Mouse (Mus musculus) ES-Bruce4 (cell line): ENCODE measurements around the gene Dst. TPM values are rescaled to one million over a fixed set of nuclear protein-coding genes. Genes with fewer than 3 reads are reported as not detected.
"Not testable (repeated sequence)": the region's sequence is repeated elsewhere in the genome, so short reads cannot be mapped to it uniquely, and the experiment has no call there.

ENCODE experiments used
- H3K27ac ChIP-seq: 2 replicates; pipeline ENCODE4 v1.5.1; 2012; ENCODE audit warnings: low read length, inconsistent platforms; ENCODE audit not compliant: insufficient read depth
- H3K27me3 ChIP-seq: 2 replicates; pipeline ENCODE4 v1.6.1; 2012; ENCODE audit warnings: mild to moderate bottlenecking, low read length, inconsistent platforms; ENCODE audit not compliant: control insufficient read depth, poor library complexity, insufficient read depth, severe bottlenecking
- H3K36me3 ChIP-seq: 2 replicates; pipeline ENCODE4 v1.6.1; 2012; ENCODE audit warnings: inconsistent platforms, mild to moderate bottlenecking, low read length, moderate library complexity; ENCODE audit not compliant: control insufficient read depth, poor library complexity, insufficient read depth, severe bottlenecking
- H3K4me1 ChIP-seq: one replicate; pipeline ENCODE4 v1.8.1; 2011; ENCODE audit warnings: low read length; ENCODE audit not compliant: control insufficient read depth, insufficient read depth
- H3K4me3 ChIP-seq: 2 replicates; pipeline ENCODE4 v1.5.1; 2011; ENCODE audit warnings: low read depth, mild to moderate bottlenecking, low read length
- H3K9ac ChIP-seq: 2 replicates; pipeline ENCODE4 v1.6.1; 2012; ENCODE audit warnings: low read depth, mild to moderate bottlenecking, inconsistent platforms; ENCODE audit not compliant: poor library complexity, severe bottlenecking
- H3K9me3 ChIP-seq: replicated peaks from 2 replicates; pipeline ENCODE4 v1.6.1; 2012; ENCODE audit warnings: mild to moderate bottlenecking, low read length, inconsistent platforms; ENCODE audit not compliant: control insufficient read depth, poor library complexity, insufficient read depth, severe bottlenecking
- CTCF ChIP-seq: IDR thresholded peaks from one replicate; pipeline ENCODE4 v1.8.1; 2011; ENCODE audit warnings: low read depth, low read length
- EP300 ChIP-seq: IDR thresholded peaks from 2 replicates; pipeline ENCODE4 v1.6.1; 2011; ENCODE audit warnings: low read depth, low read length; ENCODE audit not compliant: insufficient read depth
- POLR2A ChIP-seq: IDR thresholded peaks from one replicate; pipeline ENCODE4 v1.8.1; 2011; ENCODE audit warnings: low read length; ENCODE audit not compliant: insufficient read depth
- polyA plus RNA-seq: library from polyadenylated mRNA; stranded (reverse); fragments of >200 nt; gene quantifications from 2 replicates; pipeline ENCODE4 v1.2.4, GENCODE M21; 2011; ENCODE audit warnings: low read depth; ENCODE audit not compliant: missing spikeins, insufficient read depth, insufficient read length

Dst gene
- polyA plus RNA-seq, 1 experiment = 296 TPM

GRCm38 (mm10) chr1:34307191-34307590 lies 399.2 kb downstream of the Dst start:
- no peaks in the 10 kb centered on the region for H3K4me1 ChIP-seq
- no peak overlapping the region for H3K4me3 ChIP-seq
- H3K36me3 ChIP-seq = peaks cover 8% of the 10 kb centered on the region; the same call in 1 of the 2 replicates
- no peaks in the 10 kb centered on the region for H3K9me3 ChIP-seq
- H3K9ac ChIP-seq = no peak overlapping the region
- TF ChIP-seq EP300 = no peak
- no peak for TF ChIP-seq CTCF
- no peak for TF ChIP-seq POLR2A
- H3K27ac ChIP-seq = no peak overlapping the region
- H3K27me3 ChIP-seq = no peaks in the 10 kb centered on the region

GRCm38 (mm10) chr1:34308841-34309240 lies 400.8 kb downstream of the Dst start:
- H3K36me3 ChIP-seq, H3K9ac ChIP-seq, H3K27ac ChIP-seq, H3K4me3 ChIP-seq, H3K9me3 ChIP-seq, H3K4me1 ChIP-seq, H3K27me3 ChIP-seq: not testable (repeated sequence)

- Histone ChIP-seq H3K27me3 (no peaks in the 10 kb centered on the region), H3K4me1 (no peaks in the 10 kb centered on the region), H3K27ac (no peak overlapping the region), H3K9ac (no peak overlapping the region), H3K36me3 (peaks cover 5% of the 10 kb centered on the region; the same call in 1 of the 2 replicates), H3K9me3 (no peaks in the 10 kb centered on the region), H3K4me3 (no peak overlapping the region)
- TF ChIP-seq CTCF (no peak), POLR2A (no peak), EP300 (no peak)
Observed at GRCm38 (mm10) chr1:34309396-34309795, 401.4 kb downstream of the Dst start.

GRCm38 (mm10) chr1:34310532-34311250 lies 402.7 kb downstream of the Dst start:
- Histone ChIP-seq H3K4me3 (no peak overlapping the region), H3K9me3 (no peaks in the 10 kb centered on the region), H3K27ac (no peak overlapping the region), H3K4me1 (no peaks in the 10 kb centered on the region), H3K9ac (no peak overlapping the region), H3K27me3 (no peaks in the 10 kb centered on the region), H3K36me3 (peaks cover 5% of the 10 kb centered on the region; the same call in 1 of the 2 replicates)
- TF ChIP-seq EP300 = no peak
- no peak for TF ChIP-seq CTCF
- no peak for TF ChIP-seq POLR2A

GRCm38 (mm10) chr1:34312806-34313205 lies 404.8 kb downstream of the Dst start:
- Histone ChIP-seq H3K9ac (no peak overlapping the region), H3K27ac (no peak overlapping the region), H3K36me3 (peaks cover 4% of the 10 kb centered on the region; the same call in 1 of the 2 replicates), H3K27me3 (no peaks in the 10 kb centered on the region), H3K4me3 (no peak overlapping the region), H3K9me3 (no peaks in the 10 kb centered on the region), H3K4me1 (no peaks in the 10 kb centered on the region)
- no peak for TF ChIP-seq CTCF
- no peak for TF ChIP-seq EP300
- no peak for TF ChIP-seq POLR2A

DNA sequence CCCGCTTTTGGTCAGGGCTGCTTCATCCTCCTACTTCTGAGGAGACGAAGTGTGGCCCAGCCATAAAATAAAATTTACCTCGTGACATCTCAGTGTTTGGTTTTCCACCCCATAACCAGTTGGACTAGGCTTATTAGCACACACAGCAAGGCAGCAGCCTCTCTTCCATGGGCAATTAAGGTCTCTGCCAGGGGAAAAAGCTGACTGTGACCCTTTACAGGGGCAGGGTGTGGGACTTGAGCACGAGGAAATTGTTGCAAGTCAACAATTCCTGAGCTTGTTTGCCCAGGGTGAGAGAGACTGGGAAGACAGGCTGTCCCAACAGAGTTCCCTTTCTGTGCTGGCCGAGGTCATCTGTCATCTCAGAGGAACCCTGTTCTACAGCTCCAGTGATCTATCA lies 407.4 kb downstream of the Dst start:
- H3K36me3 ChIP-seq = no peaks in the 10 kb centered on the region
- H3K27ac ChIP-seq = no peak overlapping the region
- TF ChIP-seq CTCF (no peak), EP300 (no peak), POLR2A (no peak)
- H3K9ac ChIP-seq = no peak overlapping the region
- H3K4me3 ChIP-seq = no peak overlapping the region
- no peaks in the 10 kb centered on the region for H3K9me3 ChIP-seq
- H3K27me3 ChIP-seq = no peaks in the 10 kb centered on the region
- no peaks in the 10 kb centered on the region for H3K4me1 ChIP-seq
